Mouse (Mus musculus) midbrain, embryonic 14.5 days (tissue): ENCODE measurements around the gene Tbl3. TPM values are rescaled to one million over a fixed set of nuclear protein-coding genes. Genes with fewer than 3 reads are reported as not detected.

Experiments used
- ATAC-seq: fragments of 200-750 bp; cut with Nextera tagmentation; 2 replicates; pipeline ENCODE4 v1.8.0; 2017; ENCODE audit warnings: moderate number of reproducible peaks, moderate library complexity; ENCODE audit not compliant: low FRiP score, low TSS enrichment
- DNase-seq: peaks from one replicate; pipeline ENCODE4 v3.0.0-alpha.2; 2015
- H3K27ac ChIP-seq: fragments of 300-500 bp; sonication (generic); replicated peaks from 2 replicates; pipeline ENCODE4 v1.5.1; 2014; ENCODE audit warnings: mild to moderate bottlenecking, low read depth, low read length, moderate library complexity
- H3K27me3 ChIP-seq: fragments of 300-500 bp; sonication (generic); 2 replicates; pipeline ENCODE4 v1.6.1; 2014; ENCODE audit warnings: low read length, control low read depth, mixed read lengths; ENCODE audit not compliant: control insufficient read depth, insufficient read depth
- H3K36me3 ChIP-seq: fragments of 300-500 bp; sonication (generic); 2 replicates; pipeline ENCODE4 v1.6.1; 2014; ENCODE audit warnings: low read length, control low read depth; ENCODE audit not compliant: control insufficient read depth, insufficient read depth
- H3K4me1 ChIP-seq: fragments of 300-500 bp; sonication (generic); 2 replicates; pipeline ENCODE4 v1.6.1; 2014; ENCODE audit warnings: mild to moderate bottlenecking, antibody characterized with exemption, low read length, control low read depth; ENCODE audit not compliant: control insufficient read depth, insufficient read depth
- H3K4me2 ChIP-seq: fragments of 300-500 bp; sonication (generic); 2 replicates; pipeline ENCODE4 v1.6.1; 2014; ENCODE audit warnings: mild to moderate bottlenecking, low read length, moderate library complexity
- H3K4me3 ChIP-seq: fragments of 300-500 bp; sonication (generic); replicated peaks from 2 replicates; pipeline ENCODE4 v1.5.1; 2014; ENCODE audit warnings: low read depth, low read length
- H3K9ac ChIP-seq: fragments of 300-500 bp; sonication (generic); replicated peaks from 2 replicates; pipeline ENCODE4 v1.6.1; 2014; ENCODE audit warnings: mild to moderate bottlenecking, low read length, moderate library complexity
- H3K9me3 ChIP-seq: fragments of 300-500 bp; sonication (generic); 2 replicates; pipeline ENCODE4 v1.6.1; 2016; ENCODE audit warnings: low read length, control low read depth, mixed read lengths; ENCODE audit not compliant: control insufficient read depth
- WGBS: fragments of 180-500 bp; shearing (Covaris S2); extraction: QIAGEN DNeasy Blood & Tissue Kit; methylation state at CpG from one replicate; pipeline ENCODE4 v1.1.7; 2014; 5-methylcytosine and 5-hydroxymethylcytosine counted together
- polyA plus RNA-seq: library from polyadenylated mRNA; unstranded; fragments of >200 nt; fragmentation: Nextera tagmentation; extraction: Ambion mirVana; gene quantifications from 2 replicates; pipeline ENCODE4 v1.2.1, GENCODE M21; 2014

The Tbl3 gene
- polyA plus RNA-seq, 1 experiment from 2014 or later = 73.0 TPM

DNA sequence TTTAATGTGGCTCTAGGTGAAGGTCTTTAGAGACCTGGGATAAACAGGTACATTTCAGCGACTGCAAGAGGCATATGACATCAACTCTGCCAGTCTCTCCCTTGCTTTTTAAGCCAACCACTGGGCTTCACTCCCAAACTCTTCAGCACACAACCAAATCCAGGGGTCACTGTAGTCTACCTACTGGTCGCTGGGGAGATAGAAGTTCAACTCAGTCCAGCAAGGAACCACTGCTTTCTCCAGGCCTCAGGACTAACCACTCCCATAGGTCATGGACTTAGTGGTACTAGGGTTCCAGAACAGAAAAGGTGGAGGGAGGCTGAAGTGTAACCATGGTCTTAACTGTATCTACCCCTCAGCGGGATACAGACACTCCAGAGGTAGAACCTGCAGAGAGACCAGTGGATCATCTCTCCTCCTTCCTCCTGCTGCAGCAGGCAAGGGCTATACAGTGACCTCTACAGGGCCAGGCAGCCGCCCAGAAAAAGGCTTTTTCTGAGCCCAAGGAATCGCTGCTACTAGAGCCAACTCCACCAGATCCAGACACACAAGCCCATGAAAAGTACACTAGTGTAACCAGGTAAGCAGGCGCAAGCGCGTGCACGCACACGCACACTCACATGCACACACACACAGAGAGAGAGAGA lies 58.6 kb downstream of the Tbl3 start:
- WGBS = 69% methylated on average over 10 of the region's 10 CpGs
- peak overlapping the region; percentile 67 for H3K4me3 ChIP-seq

More for the DNA sequence above, 58.6 kb downstream of the Tbl3 start:
- no peaks in the 10 kb centered on the region for H3K9me3 ChIP-seq
- H3K27me3 ChIP-seq = peaks cover 6% of the 10 kb centered on the region; the same call in 1 of the 2 replicates
- ATAC-seq = no peak
- no peaks in the 10 kb centered on the region for H3K36me3 ChIP-seq
- H3K27ac ChIP-seq = no peak overlapping the region
- H3K4me1 ChIP-seq = peaks cover 7% of the 10 kb centered on the region; the same call in 1 of the 2 replicates
- peak overlapping the region; percentile 95 for H3K4me2 ChIP-seq
- no peak overlapping the region; the same call in 1 of the 2 replicates for H3K9ac ChIP-seq
- DNase-seq = no peak

Other genes starting within 250 kb of the Tbl3 start
- 22.7 and 22.8 TPM in 2 replicates for gene E4f1, start 237.3 kb downstream of the Tbl3 start, polyA plus RNA-seq
- gene Pgp, start 237.3 kb downstream of the Tbl3 start, polyA plus RNA-seq = 60.5 and 62.7 TPM in 2 replicates
- 0.45 TPM in 1 of 2 replicates, not detected in the other for gene Bricd5, start 233.8 kb downstream of the Tbl3 start, polyA plus RNA-seq
- gene Mlst8, start 228.6 kb downstream of the Tbl3 start, polyA plus RNA-seq = 36.2 and 43.0 TPM in 2 replicates
- 34.8 and 37.5 TPM in 2 replicates for gene Caskin1, start 219.1 kb downstream of the Tbl3 start, polyA plus RNA-seq
- 86.2 and 90.8 TPM in 2 replicates for gene Traf7, start 179.7 kb downstream of the Tbl3 start, polyA plus RNA-seq
- 4.9 and 6.5 TPM in 2 replicates for gene Rab26, start 173.4 kb downstream of the Tbl3 start, polyA plus RNA-seq
- gene Pkd1, start 157.8 kb downstream of the Tbl3 start, polyA plus RNA-seq = 18.0 and 28.3 TPM in 2 replicates
- 79.5 and 89.5 TPM in 2 replicates for gene Tsc2, start 75.0 kb downstream of the Tbl3 start, polyA plus RNA-seq
- 6.5 and 8.9 TPM in 2 replicates for gene Nthl1, start 75.0 kb downstream of the Tbl3 start, polyA plus RNA-seq
- gene Slc9a3r2, start 57.3 kb downstream of the Tbl3 start, polyA plus RNA-seq = 36.7 and 39.2 TPM in 2 replicates
- not detected in 2 replicates for gene Npw, start 49.2 kb downstream of the Tbl3 start, polyA plus RNA-seq
- 22.8 and 24.5 TPM in 2 replicates for gene Zfp598, start 38.0 kb downstream of the Tbl3 start, polyA plus RNA-seq
- 147 and 169 TPM in 2 replicates for gene Syngr3, start 17.7 kb downstream of the Tbl3 start, polyA plus RNA-seq
- gene Gfer, start 11.5 kb downstream of the Tbl3 start, polyA plus RNA-seq = 35.9 and 38.3 TPM in 2 replicates
- gene Noxo1, start 11.4 kb downstream of the Tbl3 start, polyA plus RNA-seq = 1.8 and 1.9 TPM in 2 replicates
- 0.32 TPM in 1 of 2 replicates, not detected in the other for gene Rnf151, start 10.4 kb upstream of the Tbl3 start, polyA plus RNA-seq
- 814 and 824 TPM in 2 replicates for gene Rps2, start 10.5 kb upstream of the Tbl3 start, polyA plus RNA-seq
- 282 and 319 TPM in 2 replicates for gene Ndufb10, start 16.8 kb upstream of the Tbl3 start, polyA plus RNA-seq
- gene Rpl3l, start 20.2 kb upstream of the Tbl3 start, polyA plus RNA-seq = not detected in 2 replicates
- gene Msrb1, start 29.0 kb upstream of the Tbl3 start, polyA plus RNA-seq = 19.7 and 20.1 TPM in 2 replicates
- not detected in 2 replicates for gene Hs3st6, start 45.3 kb upstream of the Tbl3 start, polyA plus RNA-seq
- not detected in 2 replicates for gene Meiob, start 96.6 kb upstream of the Tbl3 start, polyA plus RNA-seq
- gene Hagh, start 132.5 kb upstream of the Tbl3 start, polyA plus RNA-seq = 55.4 and 71.0 TPM in 2 replicates
- gene Fahd1, start 142.7 kb upstream of the Tbl3 start, polyA plus RNA-seq = 18.0 and 18.9 TPM in 2 replicates
- 0.18 TPM in 1 of 2 replicates, not detected in the other for gene Igfals, start 158.3 kb upstream of the Tbl3 start, polyA plus RNA-seq
- 70.4 and 73.3 TPM in 2 replicates for gene Nubp2, start 178.7 kb upstream of the Tbl3 start, polyA plus RNA-seq
- gene Spsb3, start 179.0 kb upstream of the Tbl3 start, polyA plus RNA-seq = 77.3 and 93.2 TPM in 2 replicates
- gene Eme2, start 187.4 kb upstream of the Tbl3 start, polyA plus RNA-seq = 21.6 and 26.9 TPM in 2 replicates
- gene Mrps34, start 187.5 kb upstream of the Tbl3 start, polyA plus RNA-seq = 74.7 and 86.7 TPM in 2 replicates
- 77.4 and 112 TPM in 2 replicates for gene Nme3, start 188.8 kb upstream of the Tbl3 start, polyA plus RNA-seq
- gene Mapk8ip3, start 229.3 kb upstream of the Tbl3 start, polyA plus RNA-seq = 83.3 and 86.1 TPM in 2 replicates